Mouse (Mus musculus): ENCODE measurements around the gene Aqp9.

DNA sequence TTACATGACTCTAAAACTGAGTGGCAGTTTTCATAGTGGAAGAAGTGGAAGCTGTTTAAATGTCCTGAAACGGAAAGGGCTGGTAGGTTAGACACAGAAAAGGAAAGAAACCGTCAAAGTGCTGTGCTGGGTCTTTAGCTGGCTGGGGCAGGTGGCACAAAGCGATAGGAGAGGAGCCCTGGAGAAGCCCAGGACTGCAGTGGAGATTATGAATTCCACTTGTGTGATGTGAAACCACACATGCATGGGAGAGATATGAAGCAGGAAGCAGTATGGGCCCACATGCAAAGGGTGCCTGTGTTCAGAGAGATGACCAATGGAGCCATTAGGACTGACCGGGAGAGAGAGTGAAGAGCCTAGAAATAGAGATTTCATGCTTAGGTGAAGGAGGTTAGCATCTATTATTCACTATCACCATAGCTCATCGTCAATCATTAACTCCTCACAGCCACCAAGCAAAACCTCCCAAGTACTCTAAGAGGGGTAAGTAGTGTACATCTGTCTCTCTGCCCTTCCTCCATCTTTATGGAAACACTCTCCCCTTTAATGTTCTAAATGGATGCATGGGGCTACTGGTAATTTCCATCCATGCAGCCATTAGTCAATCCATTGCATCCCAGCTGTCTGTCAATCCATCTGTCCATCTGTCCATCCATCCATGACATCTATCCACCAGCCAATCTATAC, 2.3 kb downstream of the Aqp9 start:
- TF ChIP-seq BHLHE40 (IDR thresholded peaks at IDR 0.05; ENCODE audit: low read depth, low read length): no peak
- no peak for TF ChIP-seq POLR2A (IDR thresholded peaks at IDR 0.05; ENCODE audit: low read depth, low read length)
- TF ChIP-seq CHD1 (IDR thresholded peaks at IDR 0.05; ENCODE audit: low read depth, low read length): no peak
- no peak for TF ChIP-seq RCOR1 (conservative IDR thresholded peaks at IDR 0.05; ENCODE audit: low read depth, low read length)
- TF ChIP-seq CTCF (conservative IDR thresholded peaks at IDR 0.05 in 1 of 2, IDR thresholded peaks at IDR 0.05 in 1 of 2; ENCODE audit: low read depth in 2 of 2, low read length in 2 of 2): no peak
- TF ChIP-seq TBP (conservative IDR thresholded peaks at IDR 0.05; ENCODE audit: low read depth, low read length): no peak
- no peak for TF ChIP-seq USF1 (IDR thresholded peaks at IDR 0.05; ENCODE audit: low read depth, low read length)

All from CH12.LX (cell line).